Mouse (Mus musculus): Measurements from ENCODE around the gene Sema4g. TPM values are rescaled to one million over a fixed set of nuclear protein-coding genes. Genes with fewer than 3 reads are reported as not detected.

The Sema4g gene
- total RNA-seq, 2 experiments from 2014 or later: 15.5 to 26.5 TPM

DNA sequence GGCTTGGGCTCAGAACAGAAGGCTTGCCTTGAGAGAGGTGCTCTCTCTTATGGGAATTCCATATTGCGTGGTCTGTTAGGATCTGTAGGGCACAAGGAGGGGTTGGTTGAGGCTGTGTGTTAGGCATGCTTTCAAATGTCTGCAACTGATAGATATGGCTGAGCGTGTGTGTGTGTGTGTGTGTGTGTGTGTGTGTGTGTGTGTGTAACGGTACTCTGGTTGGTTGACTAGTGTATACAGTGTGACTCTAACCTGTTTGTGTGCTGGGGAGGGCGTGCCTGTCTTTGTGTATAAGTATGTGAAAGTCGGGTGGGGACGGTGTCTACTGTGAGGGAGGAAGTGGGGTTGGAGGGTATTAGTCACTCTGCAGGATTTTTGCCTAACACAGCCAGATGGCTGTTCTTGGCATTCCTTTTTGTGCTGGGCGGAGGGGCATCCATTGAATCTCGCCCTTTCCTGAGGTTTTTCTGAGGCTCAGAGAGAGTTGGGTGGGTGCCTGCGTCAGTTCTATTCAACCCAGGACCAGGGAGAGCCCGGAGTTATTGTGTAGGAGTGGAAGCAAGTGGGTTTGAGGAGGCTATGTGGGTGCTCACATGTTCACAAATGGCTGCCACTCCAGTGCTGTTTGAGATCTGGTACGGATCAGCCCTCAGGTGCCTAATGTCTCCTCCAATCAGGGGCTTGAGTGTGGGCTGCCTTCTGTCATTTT is 59.2 kb downstream of the Sema4g start:
- no peak for DNase-seq (ENCODE audit: low spot score in 2 of 2)

DNA sequence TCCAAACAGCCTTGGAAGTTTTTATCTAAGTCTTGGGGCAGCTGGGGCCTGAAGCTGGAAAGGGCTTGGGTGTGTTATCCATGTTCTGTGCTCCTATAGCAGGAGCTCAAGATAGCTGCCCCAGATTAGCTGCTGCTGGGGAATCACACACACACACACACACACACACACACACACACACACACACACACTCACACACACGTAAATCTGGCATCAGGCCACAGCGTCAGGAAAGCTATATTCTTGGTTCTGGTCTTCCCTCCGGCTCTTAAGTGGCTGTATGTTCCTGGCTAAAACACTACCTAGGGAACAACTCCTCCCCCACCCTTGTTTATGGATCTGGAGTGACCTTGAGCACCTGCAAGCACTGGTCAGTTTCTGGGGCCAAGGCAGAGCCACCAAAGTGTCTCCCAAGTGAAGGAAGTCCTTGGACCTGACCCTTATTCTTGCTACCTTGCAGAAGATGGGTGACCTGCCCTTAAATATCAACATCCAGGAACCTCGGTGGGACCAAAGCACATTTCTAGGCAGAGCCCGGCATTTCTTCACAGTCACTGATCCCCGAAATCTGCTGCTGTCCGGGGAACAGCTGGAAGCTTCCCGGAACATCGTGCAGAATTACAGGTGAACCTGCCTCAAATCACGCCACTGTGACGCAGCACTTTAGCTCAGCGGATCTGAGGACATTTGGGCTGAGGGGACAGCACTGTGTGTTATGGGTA is 59.9 kb downstream of the Sema4g start:
- no peak for DNase-seq (ENCODE audit: low spot score in 2 of 2)

DNA sequence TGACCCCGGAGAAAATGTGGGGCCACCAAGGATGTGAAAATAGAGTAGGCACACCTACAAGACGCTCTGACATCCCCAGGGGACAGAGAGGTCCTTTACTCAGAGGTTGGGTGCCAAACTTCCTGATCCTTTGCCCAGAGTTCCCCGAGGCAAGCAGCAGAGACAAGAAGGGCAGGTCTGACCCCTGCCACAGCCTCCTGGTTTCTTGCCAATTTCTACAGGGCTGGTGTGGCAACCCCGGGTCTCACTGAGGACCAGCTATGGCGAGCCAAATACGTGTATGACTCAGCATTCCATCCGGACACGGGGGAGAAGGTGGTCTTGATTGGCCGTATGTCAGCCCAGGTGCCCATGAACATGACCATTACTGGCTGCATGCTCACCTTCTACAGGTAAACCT is 60.6 kb downstream of the Sema4g start:
- no peak for DNase-seq (ENCODE audit: low spot score in 2 of 2)

Other genes starting within 250 kb of the Sema4g start
- gene Pax2, start 233.1 kb upstream of the Sema4g start, total RNA-seq (2021): 10 to 100 TPM in 1 of 2 experiments, under 1 TPM in 1; 0.45 to 13.6 TPM
- gene Slf2, start 58.0 kb upstream of the Sema4g start, total RNA-seq (2021): 10 to 100 TPM; 38.4 to 39.8 TPM
- gene Twnk, start 16.6 kb downstream of the Sema4g start, total RNA-seq (2021): 10 to 100 TPM; 30.5 to 33.0 TPM
- gene Mrpl43, start 17.3 kb downstream of the Sema4g start, total RNA-seq (2021): 10 to 100 TPM; 49.9 to 51.2 TPM
- gene Lzts2, start 25.3 kb downstream of the Sema4g start, total RNA-seq (2021): 100 to 1,000 TPM; 107 to 119 TPM
- under 1 TPM; 0.25 to 0.34 TPM for gene Pdzd7, start 56.6 kb downstream of the Sema4g start, total RNA-seq (2021)
- 10 to 100 TPM; 70.9 to 72.4 TPM for gene Sfxn3, start 58.4 kb downstream of the Sema4g start, total RNA-seq (2021)
- 1 to 10 TPM; 7.5 TPM for gene Kazald1, start 86.1 kb downstream of the Sema4g start, total RNA-seq (2021)
- not detected for gene Tlx1, start 161.6 kb downstream of the Sema4g start, total RNA-seq (2021)
- under 1 TPM; 0.11 to 0.22 TPM for gene Lbx1, start 246.7 kb downstream of the Sema4g start, total RNA-seq (2021)